Mouse (Mus musculus): ENCODE measurements around the gene Nmrk2.
"Not testable (repeated sequence)": the region's sequence is repeated elsewhere in the genome, so short reads cannot be mapped to it uniquely, and the experiment has no call there.

DNA sequence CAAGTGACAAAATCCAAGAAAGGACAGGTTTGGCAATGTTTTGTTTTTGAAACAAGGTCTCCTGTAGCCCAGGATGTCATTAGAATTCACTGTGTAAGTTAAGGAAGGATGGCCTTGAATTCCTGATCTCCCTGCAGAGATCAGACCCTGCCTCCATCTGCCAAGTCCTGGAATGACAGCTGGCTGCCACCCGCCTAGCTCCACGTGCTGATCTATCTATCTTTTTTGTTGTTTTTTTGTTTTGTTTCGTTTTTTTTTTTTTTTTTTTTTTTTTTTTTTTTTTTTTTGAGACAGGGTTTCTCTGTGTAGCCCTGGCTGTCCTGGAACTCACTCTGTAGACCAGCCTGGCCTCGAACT lies 26.5 kb downstream of the Nmrk2 start:
- not testable (repeated sequence) for TF ChIP-seq CTCF (IDR thresholded peaks at IDR 0.05; ENCODE audit: control insufficient read depth, insufficient read depth, low read length); POLR2A (IDR thresholded peaks at IDR 0.05; ENCODE audit: borderline replicate concordance, control insufficient read depth, low read depth, low read length)

Data from bone marrow, adult 2 months (tissue).